Mouse (Mus musculus) forebrain, embryonic 13.5 days (tissue): ENCODE measurements at regions not wholly inside any gene's neighbourhood (a gene's known extent, or its start where the extent isn't known, plus 50 kb on each side); places are given as distances from the start of the nearest gene placed in this dataset.

Experiments
- ATAC-seq: fragments of 200-750 bp; cut with Nextera tagmentation; 2 replicates; pipeline ENCODE4 v1.8.0; 2017
- H3K27ac ChIP-seq: fragments of 300-500 bp; sonication (generic); 2 replicates; pipeline ENCODE4 v1.5.1; 2015; ENCODE audit warnings: inconsistent platforms, mild to moderate bottlenecking, moderate library complexity
- H3K27me3 ChIP-seq: fragments of 300-500 bp; sonication (generic); 2 replicates; pipeline ENCODE4 v1.6.1; 2015; ENCODE audit warnings: mild to moderate bottlenecking, inconsistent platforms
- H3K36me3 ChIP-seq: fragments of 300-500 bp; sonication (generic); 2 replicates; pipeline ENCODE4 v1.6.1; 2015; ENCODE audit warnings: mild to moderate bottlenecking, inconsistent platforms; ENCODE audit not compliant: poor library complexity, severe bottlenecking
- H3K4me1 ChIP-seq: fragments of 300-500 bp; sonication (generic); 2 replicates; pipeline ENCODE4 v1.6.1; 2015; ENCODE audit warnings: inconsistent platforms
- H3K4me2 ChIP-seq: fragments of 300-500 bp; sonication (generic); 2 replicates; pipeline ENCODE4 v1.6.1; 2015; ENCODE audit warnings: inconsistent platforms, mild to moderate bottlenecking, moderate library complexity
- H3K4me3 ChIP-seq: fragments of 300-500 bp; sonication (generic); 2 replicates; pipeline ENCODE4 v1.5.1; 2015; ENCODE audit warnings: mild to moderate bottlenecking, inconsistent platforms
- H3K9ac ChIP-seq: fragments of 300-500 bp; sonication (generic); 2 replicates; pipeline ENCODE4 v1.6.1; 2015; ENCODE audit warnings: mild to moderate bottlenecking, inconsistent platforms
- H3K9me3 ChIP-seq: fragments of 300-500 bp; sonication (generic); replicated peaks from 2 replicates; pipeline ENCODE4 v1.6.1; 2016; ENCODE audit warnings: inconsistent platforms
- WGBS: fragments of 180-500 bp; shearing (Covaris S2); methylation state at CpG from one replicate; pipeline ENCODE4 v1.1.7; 2015; 5-methylcytosine and 5-hydroxymethylcytosine counted together

- Histone ChIP-seq H3K9me3 (no peaks in the 10 kb centered on the region), H3K4me2 (no peak overlapping the region), H3K4me1 (no peaks in the 10 kb centered on the region), H3K27ac (no peak overlapping the region), H3K36me3 (no peaks in the 10 kb centered on the region), H3K9ac (no peak overlapping the region), H3K27me3 (no peaks in the 10 kb centered on the region), H3K4me3 (no peak overlapping the region)
- 81% methylated on average over 2 of the region's 2 CpGs for WGBS
- no peak for ATAC-seq
Observed at GRCm38 (mm10) chr7:116700409-116700808, 196.2 kb downstream of the Nucb2 start.

- no peaks in the 10 kb centered on the region for H3K36me3 ChIP-seq
- H3K4me1 ChIP-seq, result no peaks in the 10 kb centered on the region
- H3K27ac ChIP-seq, result no peak overlapping the region
- H3K4me2 ChIP-seq, result no peak overlapping the region
- no peak overlapping the region for H3K4me3 ChIP-seq
- no peaks in the 10 kb centered on the region for H3K27me3 ChIP-seq
- 47% methylated on average over 14 of the region's 14 CpGs for WGBS
- peak; percentile 84 for ATAC-seq
- H3K9ac ChIP-seq, result no peak overlapping the region
- no peaks in the 10 kb centered on the region for H3K9me3 ChIP-seq
Observed at GRCm38 (mm10) chr7:116701466-116702342, 197.5 kb downstream of the Nucb2 start.

GRCm38 (mm10) chr7:116702596-116702995 lies 198.4 kb downstream of the Nucb2 start:
- H3K4me3 ChIP-seq, result no peak overlapping the region
- ATAC-seq, result no peak
- no peaks in the 10 kb centered on the region for H3K36me3 ChIP-seq

GRCm38 (mm10) chr7:116711541-116711940 lies 207.4 kb downstream of the Nucb2 start:
- Histone ChIP-seq H3K36me3 (no peaks in the 10 kb centered on the region), H3K4me3 (no peak overlapping the region), H3K4me2 (no peak overlapping the region), H3K9me3 (no peaks in the 10 kb centered on the region), H3K27ac (no peak overlapping the region), H3K9ac (no peak overlapping the region), H3K27me3 (no peaks in the 10 kb centered on the region), H3K4me1 (no peaks in the 10 kb centered on the region)
- no peak for ATAC-seq
- WGBS, result 82% methylated on average over 2 of the region's 2 CpGs

More at GRCm38 (mm10) chr7:116702596-116702995, 198.4 kb downstream of the Nucb2 start:
- no peaks in the 10 kb centered on the region for H3K4me1 ChIP-seq
- WGBS, result 91% methylated on average over 2 of the region's 2 CpGs
- H3K27me3 ChIP-seq, result no peaks in the 10 kb centered on the region
- H3K27ac ChIP-seq, result no peak overlapping the region
- no peaks in the 10 kb centered on the region for H3K9me3 ChIP-seq
- no peak overlapping the region for H3K9ac ChIP-seq
- no peak overlapping the region for H3K4me2 ChIP-seq

GRCm38 (mm10) chr7:116713200-116713599 lies 209.0 kb downstream of the Nucb2 start:
- H3K9ac ChIP-seq, result no peak overlapping the region
- H3K4me3 ChIP-seq, result no peak overlapping the region
- ATAC-seq, result peak; percentile 38; the same call in 1 of the 2 replicates
- no peak overlapping the region for H3K27ac ChIP-seq
- no peaks in the 10 kb centered on the region for H3K36me3 ChIP-seq
- no peaks in the 10 kb centered on the region for H3K9me3 ChIP-seq
- no peak overlapping the region for H3K4me2 ChIP-seq
- WGBS, result 50% methylated on average over 8 of the region's 8 CpGs
- no peaks in the 10 kb centered on the region for H3K4me1 ChIP-seq
- no peaks in the 10 kb centered on the region for H3K27me3 ChIP-seq

- 74% methylated on average over 10 of the region's 10 CpGs for WGBS
- no peak for ATAC-seq
- Histone ChIP-seq H3K9ac (no peak overlapping the region), H3K27ac (no peak overlapping the region), H3K4me1 (no peaks in the 10 kb centered on the region), H3K36me3 (no peaks in the 10 kb centered on the region), H3K4me2 (no peak overlapping the region), H3K4me3 (no peak overlapping the region), H3K9me3 (no peaks in the 10 kb centered on the region), H3K27me3 (no peaks in the 10 kb centered on the region)
Observed at GRCm38 (mm10) chr7:116715234-116716046, 211.3 kb downstream of the Nucb2 start.

- Histone ChIP-seq H3K4me2 (no peak overlapping the region), H3K27me3 (no peaks in the 10 kb centered on the region), H3K4me1 (no peaks in the 10 kb centered on the region), H3K27ac (no peak overlapping the region; the same call in 1 of the 2 replicates), H3K4me3 (no peak overlapping the region), H3K36me3 (no peaks in the 10 kb centered on the region), H3K9ac (no peak overlapping the region), H3K9me3 (no peaks in the 10 kb centered on the region)
- 72% methylated on average over 2 of the region's 2 CpGs for WGBS
- no peak for ATAC-seq
Observed at GRCm38 (mm10) chr7:116728379-116728778, 224.2 kb downstream of the Nucb2 start.

- Histone ChIP-seq H3K27me3 (no peaks in the 10 kb centered on the region), H3K27ac (no peak overlapping the region), H3K4me3 (no peak overlapping the region), H3K9me3 (no peaks in the 10 kb centered on the region), H3K36me3 (no peaks in the 10 kb centered on the region), H3K9ac (no peak overlapping the region), H3K4me2 (no peak overlapping the region), H3K4me1 (no peaks in the 10 kb centered on the region)
- 71% methylated on average over 4 of the region's 4 CpGs for WGBS
- ATAC-seq, result no peak
Observed at GRCm38 (mm10) chr7:116729795-116730194, 225.6 kb downstream of the Nucb2 start.

GRCm38 (mm10) chr7:116735676-116736075 lies 231.5 kb downstream of the Nucb2 start:
- H3K9ac ChIP-seq, result no peak overlapping the region
- peak overlapping the region; percentile 57 for H3K27ac ChIP-seq
- H3K4me1 ChIP-seq, result no peaks in the 10 kb centered on the region
- H3K36me3 ChIP-seq, result no peaks in the 10 kb centered on the region
- WGBS, result 77% methylated on average over 3 of the region's 3 CpGs
- no peaks in the 10 kb centered on the region for H3K27me3 ChIP-seq
- no peak overlapping the region for H3K4me3 ChIP-seq
- no peak overlapping the region for H3K4me2 ChIP-seq
- no peak for ATAC-seq
- H3K9me3 ChIP-seq, result no peaks in the 10 kb centered on the region

- Histone ChIP-seq H3K4me2 (no peak overlapping the region), H3K27me3 (no peaks in the 10 kb centered on the region), H3K4me3 (no peak overlapping the region), H3K36me3 (no peaks in the 10 kb centered on the region), H3K4me1 (no peaks in the 10 kb centered on the region), H3K27ac (peak overlapping the region; percentile 57), H3K9ac (no peak overlapping the region), H3K9me3 (no peaks in the 10 kb centered on the region)
- peak; percentile 81 for ATAC-seq
- WGBS, result 42% methylated on average over 4 of the region's 4 CpGs
Observed at GRCm38 (mm10) chr7:116736333-116736732, 232.2 kb downstream of the Nucb2 start.

GRCm38 (mm10) chr7:116738009-116738408 lies 233.8 kb downstream of the Nucb2 start:
- Histone ChIP-seq H3K4me3 (no peak overlapping the region), H3K27me3 (no peaks in the 10 kb centered on the region), H3K27ac (no peak overlapping the region), H3K9ac (no peak overlapping the region), H3K9me3 (no peaks in the 10 kb centered on the region), H3K36me3 (no peaks in the 10 kb centered on the region), H3K4me1 (no peaks in the 10 kb centered on the region), H3K4me2 (no peak overlapping the region)
- ATAC-seq, result no peak
- 88% methylated on average over 4 of the region's 4 CpGs for WGBS

- Histone ChIP-seq H3K4me3 (no peak overlapping the region), H3K4me2 (no peak overlapping the region), H3K36me3 (no peaks in the 10 kb centered on the region), H3K27ac (no peak overlapping the region), H3K9me3 (no peaks in the 10 kb centered on the region), H3K4me1 (no peaks in the 10 kb centered on the region), H3K27me3 (no peaks in the 10 kb centered on the region), H3K9ac (no peak overlapping the region)
- ATAC-seq, result no peak
Observed at GRCm38 (mm10) chr7:116754556-116754955, 250.4 kb downstream of the Nucb2 start.
